Comparison of ENCODE assay signal across 17 mouse cellular contexts in genomic region chr4:149450636-149451035, GRCm38 (mm10). TPM values are rescaled to one million over a fixed set of nuclear protein-coding genes. Genes with fewer than 3 reads are reported as not detected.
A peak's percentile ranks its signal among the peaks of the same experiment; 100 is the strongest.
DNase-seq lines count a peak whose midpoint lies in the region.
"Had no signal": no experiment of that assay in that cellular context is flagged by ENCODE, and none has a peak within 500 bp of the region (broad histone marks: within the 10 kb centered on the region; RNA-seq: fewer than 3 reads in every experiment).

No protein-coding gene starts in this region.

- DNase-seq in adrenal gland, postnatal 14 days, result peak; percentile 44
- DNase-seq in adrenal gland, postnatal 4 days (ENCODE audit: low spot score in 2 of 2), result no peak
- DNase-seq in 416B (ENCODE audit: low read depth), result peak; percentile 44
- peak; percentile 62 for DNase-seq in R1 (ENCODE audit: low read depth, low spot score)
- no peak for DNase-seq in kidney, postnatal 25 days
- DNase-seq in cerebellum, adult 8-10 months, result no peak
- DNase-seq: adrenal gland, adult 8-10 months; adrenal gland, postnatal 25 days; cerebellum, adult 11-12 months; cerebellum, adult 2 months; cerebellum, adult 9-11 months; cerebellum, postnatal 14 days; cerebellum, postnatal 36 days; embryo, embryonic 11 days had no signal

RNA-seq across cellular contexts. Expression of gene Rbp7, which starts 4.1 kb away (rescaled TPM):
- total RNA-seq in adrenal gland, postnatal 14 days (2021), result 103 and 104 TPM in 2 replicates
- 10 to 100 TPM; 12.6 to 19.8 TPM for total RNA-seq in adrenal gland, postnatal 4 days (2021)
- total RNA-seq: common myeloid progenitor, adult 5-6 weeks; G1E had no signal

RNA-seq across cellular contexts. Expression of gene Ube4b, which starts 24.1 kb away (rescaled TPM):
- total RNA-seq in adrenal gland, postnatal 14 days (2021), result 63.8 and 78.6 TPM in 2 replicates
- 10 to 100 TPM; 89.1 to 92.6 TPM for total RNA-seq in adrenal gland, postnatal 4 days (2021)

RNA-seq across cellular contexts. Expression of gene Tmem274, which starts 26.5 kb away (rescaled TPM):
- not detected in 2 replicates for total RNA-seq in adrenal gland, postnatal 14 days (2021)
- total RNA-seq in adrenal gland, postnatal 4 days (2021), result not detected
- total RNA-seq: adrenal gland, adult 18-20 months; adrenal gland, adult 8-10 months; adrenal gland, postnatal 25 days; common myeloid progenitor, adult 5-6 weeks; G1E had no signal

RNA-seq across cellular contexts. Expression of gene Nmnat1, which starts 34.4 kb away (rescaled TPM):
- 16.1 and 17.9 TPM in 2 replicates for total RNA-seq in adrenal gland, postnatal 14 days (2021)
- total RNA-seq in adrenal gland, postnatal 4 days (2021), result 10 to 100 TPM; 10.1 to 12.3 TPM

RNA-seq across cellular contexts. Expression of gene Lzic, which starts 34.4 kb away (rescaled TPM):
- 32.5 and 35.6 TPM in 2 replicates for total RNA-seq in adrenal gland, postnatal 14 days (2021)
- total RNA-seq in adrenal gland, postnatal 4 days (2021), result 10 to 100 TPM; 35.3 to 37.4 TPM

Comparison
In these comparisons a context has a peak if more than half of its experiments do, and no peak if none do; other contexts are left out.
1. DNase-seq: peak in adrenal gland, postnatal 14 days (single experiment), 416B (single experiment) and R1 (single experiment); none in adrenal gland, postnatal 4 days (0 of 2), kidney, postnatal 25 days (0 of 2) and cerebellum, adult 8-10 months (single experiment).